Mouse (Mus musculus) liver, adult (tissue): ENCODE measurements around the gene Peli1.

Experiments
- GATA4 ChIP-seq: IDR thresholded peaks from 2 replicates; pipeline ENCODE4 v1.6.1; 2014; ENCODE audit warnings: mild to moderate bottlenecking, low read length; ENCODE audit not compliant: insufficient replicate concordance

Gene Peli1

GRCm38 (mm10) chr11:21091067-21091427 is at the start of gene Peli1:
TSS of gene Peli1 (plus strand) at chr11:21091291.
- TF ChIP-seq GATA4, result no peak; the same call in 1 of the 2 replicates

DNA sequence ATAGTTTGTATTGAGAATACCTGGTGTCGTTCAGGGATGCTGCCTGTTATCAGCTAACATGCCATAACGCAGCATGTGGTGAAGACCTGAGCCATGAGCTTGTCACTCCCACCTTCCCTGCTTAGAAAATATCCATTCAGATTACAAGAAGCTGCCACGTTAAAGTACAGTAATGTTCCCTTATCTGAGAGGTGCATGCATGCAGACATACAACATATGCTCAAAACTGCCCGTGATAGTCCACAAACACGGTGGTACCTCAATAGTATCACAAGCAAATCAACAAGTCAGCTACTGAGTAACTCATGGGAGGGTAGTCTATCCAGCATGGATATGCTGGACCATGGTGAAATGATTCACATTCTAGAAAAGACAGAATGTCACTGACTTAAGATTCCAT is 48.5 kb upstream of the Peli1 start:
- TF ChIP-seq GATA4, result no peak

GRCm38 (mm10) chr11:21046188-21046587 is 44.9 kb upstream of the Peli1 start:
- TF ChIP-seq GATA4, result no peak

GRCm38 (mm10) chr11:21047921-21048320 is 43.2 kb upstream of the Peli1 start:
- TF ChIP-seq GATA4, result no peak

- TF ChIP-seq GATA4, result no peak
Measured at GRCm38 (mm10) chr11:21051716-21052115, 39.4 kb upstream of the Peli1 start.

GRCm38 (mm10) chr11:21054587-21054986 is 36.5 kb upstream of the Peli1 start:
- no peak for TF ChIP-seq GATA4

- no peak for TF ChIP-seq GATA4
Measured at GRCm38 (mm10) chr11:21056109-21056850, 34.8 kb upstream of the Peli1 start.

- TF ChIP-seq GATA4, result peak; percentile 63; the same call in 1 of the 2 replicates
Measured at GRCm38 (mm10) chr11:21057511-21058414, 33.3 kb upstream of the Peli1 start.

DNA sequence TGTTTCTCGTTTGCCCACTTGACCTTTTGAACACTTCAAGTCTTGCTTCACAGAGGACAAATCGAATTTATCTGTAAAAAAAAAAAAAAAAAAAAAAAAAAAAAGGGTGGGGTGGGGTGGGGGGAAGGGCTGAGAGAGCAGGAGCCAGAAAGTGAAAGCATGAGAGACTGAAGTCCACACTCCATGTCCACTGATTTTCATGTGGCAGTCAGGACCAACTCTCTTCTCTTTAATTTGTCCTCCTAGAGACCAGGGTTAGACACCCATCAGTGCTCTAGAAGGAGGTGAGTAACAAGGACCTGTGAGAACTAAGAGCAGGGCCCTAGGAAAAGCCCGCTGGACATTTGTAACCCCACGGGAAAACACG is 32.7 kb upstream of the Peli1 start:
- TF ChIP-seq GATA4, result no peak

GRCm38 (mm10) chr11:21060386-21061074 is 30.6 kb upstream of the Peli1 start:
- no peak for TF ChIP-seq GATA4

GRCm38 (mm10) chr11:21061075-21061403 is 30.1 kb upstream of the Peli1 start:
- TF ChIP-seq GATA4, result no peak

DNA sequence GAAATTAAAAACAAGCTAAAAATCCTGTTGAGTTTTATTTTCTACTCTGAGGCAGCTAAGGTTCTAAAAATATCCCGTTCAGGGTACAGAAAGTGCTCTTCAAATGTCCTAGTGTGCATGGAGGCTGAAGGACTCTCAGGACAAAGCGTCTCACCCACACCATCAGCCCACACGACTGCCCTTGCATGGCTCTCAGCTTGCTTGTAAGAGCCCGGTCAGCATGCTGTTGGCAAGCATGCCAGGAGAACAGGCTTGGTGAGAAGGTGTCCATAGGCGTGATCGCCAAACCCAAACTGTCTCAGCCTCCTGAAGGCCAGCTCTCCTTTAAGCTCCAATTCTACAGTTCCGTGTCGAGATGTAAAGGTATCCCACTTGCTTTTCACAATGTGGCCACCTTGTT is 29.7 kb upstream of the Peli1 start:
- TF ChIP-seq GATA4, result no peak

DNA sequence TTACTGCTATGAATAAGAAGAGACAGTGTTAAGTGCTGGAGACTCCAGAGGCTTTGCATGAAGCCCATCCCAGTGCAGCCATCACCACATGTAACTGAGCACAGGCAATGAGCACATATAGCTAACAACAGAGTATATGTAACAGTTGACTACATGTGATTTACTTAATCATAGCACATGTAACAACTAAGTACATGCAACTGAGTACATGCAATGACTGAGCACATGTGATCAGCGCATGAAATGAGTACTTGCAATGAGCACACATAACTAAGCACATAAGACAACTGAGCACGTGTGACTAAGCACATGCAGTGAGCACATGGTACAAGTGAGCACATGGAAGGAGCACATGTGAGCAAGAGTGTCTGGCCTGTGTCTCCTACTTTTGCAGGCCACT is 29.0 kb upstream of the Peli1 start:
- TF ChIP-seq GATA4, result no peak

DNA sequence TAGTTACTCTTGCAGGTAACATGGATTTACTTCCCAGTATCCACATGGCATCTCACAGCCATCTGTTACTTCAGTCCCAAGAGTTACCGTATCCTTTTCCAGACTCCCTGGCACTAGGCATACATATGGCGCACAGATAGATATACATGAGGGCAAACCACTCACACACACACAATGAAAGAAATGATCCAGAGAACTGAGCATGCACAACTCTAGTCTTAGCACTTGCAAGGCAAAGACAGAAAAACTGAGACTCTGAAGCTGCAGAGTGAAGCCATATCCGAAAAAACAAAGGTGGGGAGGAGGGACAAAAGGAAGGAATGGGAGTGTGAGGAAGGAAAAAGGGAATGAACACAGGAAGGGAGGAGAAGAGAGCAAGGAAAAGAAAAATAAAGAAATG is 27.8 kb upstream of the Peli1 start:
- no peak for TF ChIP-seq GATA4

DNA sequence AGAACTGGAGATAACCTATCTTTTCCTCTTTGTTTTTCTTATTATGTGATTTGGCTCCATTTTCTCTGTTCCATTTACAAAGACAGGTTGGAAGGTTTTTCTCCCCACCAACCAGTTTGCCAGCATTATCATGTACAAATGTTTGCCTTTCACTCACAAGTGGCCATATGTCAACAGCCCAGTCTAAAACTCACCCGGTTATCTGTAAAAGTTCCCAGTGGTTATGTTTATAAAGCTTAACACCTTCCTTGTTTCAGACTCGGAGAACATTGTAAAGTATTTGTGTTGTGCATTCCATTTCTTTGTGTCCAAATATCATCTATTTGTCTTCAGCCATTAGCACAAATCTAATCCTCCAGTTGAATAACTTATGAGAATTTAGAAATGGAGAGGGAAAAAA is 11.7 kb upstream of the Peli1 start:
- no peak for TF ChIP-seq GATA4

GRCm38 (mm10) chr11:21079851-21080362 is 11.2 kb upstream of the Peli1 start:
- peak; percentile 83 for TF ChIP-seq GATA4
